Mouse (Mus musculus) lung, postnatal 10 days (tissue): Measurements from ENCODE around the gene Naa16.

ENCODE experiments used
- DNase-seq: peaks from one replicate; pipeline ENCODE4 v3.0.0; 2021

Gene Naa16

GRCm38 (mm10) chr14:79327033-79327432 lies 63.5 kb downstream of the Naa16 start:
- DNase-seq: peak; percentile 49

GRCm38 (mm10) chr14:79324112-79324840 lies 66.3 kb downstream of the Naa16 start:
- DNase-seq: no peak

- no peak for DNase-seq
Observed at GRCm38 (mm10) chr14:79321881-79322280, 68.7 kb downstream of the Naa16 start.

- DNase-seq: peak; percentile 25
Observed at GRCm38 (mm10) chr14:79321152-79321551, 69.4 kb downstream of the Naa16 start.

GRCm38 (mm10) chr14:79317602-79318001 lies 73.0 kb downstream of the Naa16 start:
- no peak for DNase-seq

GRCm38 (mm10) chr14:79315877-79316276 lies 74.7 kb downstream of the Naa16 start:
- no peak for DNase-seq

- no peak for DNase-seq
Observed at GRCm38 (mm10) chr14:79314245-79315010, 76.2 kb downstream of the Naa16 start.

- DNase-seq: no peak
Observed at GRCm38 (mm10) chr14:79313439-79314175, 77.0 kb downstream of the Naa16 start.

- no peak for DNase-seq
Observed at GRCm38 (mm10) chr14:79312719-79313118, 77.9 kb downstream of the Naa16 start.

- DNase-seq: no peak
Observed at GRCm38 (mm10) chr14:79311918-79312454, 78.6 kb downstream of the Naa16 start.

GRCm38 (mm10) chr14:79309115-79309514 lies 81.5 kb downstream of the Naa16 start:
- DNase-seq: no peak

GRCm38 (mm10) chr14:79308364-79308763 lies 82.2 kb downstream of the Naa16 start:
- no peak for DNase-seq

GRCm38 (mm10) chr14:79307908-79308307 lies 82.7 kb downstream of the Naa16 start:
- no peak for DNase-seq

- no peak for DNase-seq
Observed at GRCm38 (mm10) chr14:79307138-79307537, 83.4 kb downstream of the Naa16 start.

- DNase-seq: no peak
Observed at GRCm38 (mm10) chr14:79304873-79305464, 85.6 kb downstream of the Naa16 start.

GRCm38 (mm10) chr14:79303150-79303549 lies 87.4 kb downstream of the Naa16 start:
- no peak for DNase-seq

- DNase-seq: peak; percentile 98
Observed at GRCm38 (mm10) chr14:79301466-79301875, 89.1 kb downstream of the Naa16 start, which contains the start of gene Rgcc. Rgcc (minus strand) TSS chr14:79301645.

GRCm38 (mm10) chr14:79300641-79301350 lies 89.8 kb downstream of the Naa16 start:
- DNase-seq: peak; percentile 38

GRCm38 (mm10) chr14:79299796-79300195 lies 90.8 kb downstream of the Naa16 start:
- peak; percentile 70 for DNase-seq

GRCm38 (mm10) chr14:79299230-79299629 lies 91.3 kb downstream of the Naa16 start:
- DNase-seq: no peak

GRCm38 (mm10) chr14:79298314-79298992 lies 92.1 kb downstream of the Naa16 start:
- no peak for DNase-seq
